Mouse (Mus musculus): ENCODE results near the gene Scn4b. TPM values are rescaled to one million over a fixed set of nuclear protein-coding genes. Genes with fewer than 3 reads are reported as not detected.

The Scn4b gene
- 0.11 TPM for polyA plus RNA-seq (2017; shearing (Covaris generic))

GRCm38 (mm10) chr9:45138191-45139032 lies at the start of gene Scn4b:
Scn4b (plus strand) TSS chr9:45138395.

GRCm38 (mm10) chr9:45117741-45118431 lies 20.3 kb upstream of the Scn4b start, which contains the start of gene Scn2b:
Scn2b (plus strand) TSS chr9:45117782.

GRCm38 (mm10) chr9:45181770-45182169 lies 43.6 kb downstream of the Scn4b start, which contains the start of gene BC049352:
BC049352 (plus strand) TSS chr9:45182007.

Other genes starting within 250 kb of the Scn4b start
- gene Atp5l, start 217.7 kb upstream of the Scn4b start, polyA plus RNA-seq (2017; shearing (Covaris generic)): 307 TPM
- gene Ube4a, start 172.8 kb upstream of the Scn4b start, polyA plus RNA-seq (2017; shearing (Covaris generic)): 52.2 TPM
- gene Cd3g, start 158.0 kb upstream of the Scn4b start, polyA plus RNA-seq (2017; shearing (Covaris generic)): 1,480 TPM
- 967 TPM for gene Cd3d, start 156.6 kb upstream of the Scn4b start, polyA plus RNA-seq (2017; shearing (Covaris generic))
- 1,516 TPM for gene Cd3e, start 128.8 kb upstream of the Scn4b start, polyA plus RNA-seq (2017; shearing (Covaris generic))
- 0.23 TPM for gene Mpzl2, start 98.6 kb upstream of the Scn4b start, polyA plus RNA-seq (2017; shearing (Covaris generic))
- 18.6 TPM for gene Mpzl3, start 83.2 kb upstream of the Scn4b start, polyA plus RNA-seq (2017; shearing (Covaris generic))
- gene Jaml, start 59.2 kb upstream of the Scn4b start, polyA plus RNA-seq (2017; shearing (Covaris generic)): 4.9 TPM
- gene Scn2b, start 20.6 kb upstream of the Scn4b start, polyA plus RNA-seq (2017; shearing (Covaris generic)): not detected
- 1.3 TPM for gene BC049352, start 43.6 kb downstream of the Scn4b start, polyA plus RNA-seq (2017; shearing (Covaris generic))
- gene Tmprss4, start 65.7 kb downstream of the Scn4b start, polyA plus RNA-seq (2017; shearing (Covaris generic)): not detected
- gene Il10ra, start 130.8 kb downstream of the Scn4b start, polyA plus RNA-seq (2017; shearing (Covaris generic)): 107 TPM
- 0.61 TPM for gene Tmprss13, start 180.7 kb downstream of the Scn4b start, polyA plus RNA-seq (2017; shearing (Covaris generic))
- 0.22 TPM for gene Fxyd6, start 231.8 kb downstream of the Scn4b start, polyA plus RNA-seq (2017; shearing (Covaris generic))